Mouse (Mus musculus): ENCODE results near the gene Mfap1b.

- TF ChIP-seq CTCF (IDR thresholded peaks at IDR 0.05; ENCODE audit: low read depth) (no peak), EP300 (IDR thresholded peaks at IDR 0.05; ENCODE audit: low read depth) (no peak)
Observed at GRCm38 (mm10) chr2:121483576-121483975, 9.7 kb upstream of the Mfap1b start.
